Mouse (Mus musculus) ovary, adult 2 months (tissue): Measurements from ENCODE around the gene Mknk1. TPM values are rescaled to one million over a fixed set of nuclear protein-coding genes. Genes with fewer than 3 reads are reported as not detected.

Experiments
- polyA plus RNA-seq: library from polyadenylated mRNA; depleted of rRNA; stranded (reverse); fragments of >200 nt; gene quantifications from 2 replicates; pipeline ENCODE4 v1.2.3, GENCODE M21; 2012; rRNA removed

Mknk1 gene
- polyA plus RNA-seq: 54.0 and 58.6 TPM in 2 replicates

GRCm38 (mm10) chr4:115838696-115839641 is at the start of gene Mknk1:
Gene Mknk1 (plus strand): TSS chr4:115839198.

GRCm38 (mm10) chr4:115827888-115828571 is 11.0 kb upstream of the Mknk1 start, which contains the start of gene Mob3c:
Gene Mob3c (plus strand): TSS chr4:115828092.

DNA sequence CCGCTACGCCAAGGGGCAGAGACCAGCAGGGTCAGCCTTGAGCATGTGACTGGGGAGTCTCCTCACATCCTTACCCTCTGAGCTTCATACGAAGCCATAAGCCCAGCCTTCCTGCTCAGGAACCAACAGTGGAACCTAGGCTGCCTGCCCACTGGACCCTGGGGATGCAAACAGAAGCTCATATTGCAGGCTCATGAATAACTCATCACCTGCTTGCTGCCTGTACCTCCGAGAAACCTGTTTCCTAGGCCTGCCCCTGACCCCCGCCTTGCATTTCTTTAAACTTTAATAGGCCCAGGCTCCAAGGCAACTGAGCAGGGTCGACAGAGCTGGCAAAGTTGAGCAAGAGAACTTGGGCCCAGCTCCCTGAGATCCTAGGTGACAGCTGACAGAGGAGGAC is 45.0 kb downstream of the Mknk1 start, which contains the start of gene Kncn:
Gene Kncn (plus strand): TSS at position 379 of the 400 bp plus-strand sequence.

DNA sequence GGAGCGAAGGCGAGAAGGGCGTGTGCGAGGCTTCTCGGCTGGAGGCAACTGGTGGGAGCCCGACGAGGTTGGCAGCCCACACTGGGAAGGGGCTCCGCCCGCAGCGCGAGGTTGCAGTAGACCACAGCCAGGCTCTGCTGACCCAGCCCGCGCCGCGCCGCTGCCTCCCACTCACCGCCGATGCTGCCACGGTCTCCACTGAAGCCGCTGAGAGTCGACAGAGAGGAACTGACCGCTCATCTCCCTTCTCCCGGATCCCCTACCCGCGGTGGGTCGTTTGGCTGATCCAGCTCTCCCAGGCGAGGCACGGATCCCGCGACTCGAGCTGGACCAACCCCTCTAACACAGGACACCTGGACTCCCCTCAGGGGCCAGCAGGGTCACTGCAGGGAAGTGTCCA is 51.6 kb downstream of the Mknk1 start, which contains the start of gene 6430628N08Rik:
Gene 6430628N08Rik (plus strand): TSS at position 113 of the 400 bp plus-strand sequence.

Other genes starting within 250 kb of the Mknk1 start
- gene Cyp4a32, start 238.2 kb upstream of the Mknk1 start, polyA plus RNA-seq: not detected in 2 replicates
- 17.8 and 18.7 TPM in 2 replicates for gene Cyp4b1, start 191.5 kb upstream of the Mknk1 start, polyA plus RNA-seq
- gene Efcab14, start 101.5 kb upstream of the Mknk1 start, polyA plus RNA-seq: 29.5 and 33.5 TPM in 2 replicates
- 0.21 and 0.38 TPM in 2 replicates for gene Tex38, start 58.2 kb upstream of the Mknk1 start, polyA plus RNA-seq
- gene Atpaf1, start 54.4 kb upstream of the Mknk1 start, polyA plus RNA-seq: 74.9 and 134 TPM in 2 replicates
- 49.3 and 54.2 TPM in 2 replicates for gene Mob3c, start 11.1 kb upstream of the Mknk1 start, polyA plus RNA-seq
- 0.07 TPM in 1 of 2 replicates, not detected in the other for gene Kncn, start 45.2 kb downstream of the Mknk1 start, polyA plus RNA-seq
- gene 6430628N08Rik, start 51.5 kb downstream of the Mknk1 start, polyA plus RNA-seq: not detected in 2 replicates
- 0.15 and 0.16 TPM in 2 replicates for gene Dmbx1, start 100.7 kb downstream of the Mknk1 start, polyA plus RNA-seq
- 11.5 and 18.0 TPM in 2 replicates for gene Faah, start 178.7 kb downstream of the Mknk1 start, polyA plus RNA-seq
- gene Nsun4, start 214.7 kb downstream of the Mknk1 start, polyA plus RNA-seq: 8.4 and 9.2 TPM in 2 replicates
- gene Uqcrh, start 235.9 kb downstream of the Mknk1 start, polyA plus RNA-seq: 31.1 and 52.0 TPM in 2 replicates
- gene Lrrc41, start 236.1 kb downstream of the Mknk1 start, polyA plus RNA-seq: 214 and 217 TPM in 2 replicates